Mouse (Mus musculus) right cerebral cortex, postnatal 25 days (tissue): Measurements from ENCODE around the gene Tnfrsf1b.

Experiments
- DNase-seq: peaks from one replicate; pipeline ENCODE4 v3.0.0; 2022

Tnfrsf1b gene

GRCm38 (mm10) chr4:145217837-145218236, 28.8 kb downstream of the Tnfrsf1b start:
- no peak for DNase-seq

GRCm38 (mm10) chr4:145217046-145217445, 29.6 kb downstream of the Tnfrsf1b start:
- DNase-seq = no peak

- DNase-seq = no peak
Measured at GRCm38 (mm10) chr4:145215396-145215795, 31.3 kb downstream of the Tnfrsf1b start.

- no peak for DNase-seq
Measured at GRCm38 (mm10) chr4:145214786-145215174, 31.9 kb downstream of the Tnfrsf1b start.

- DNase-seq = peak; percentile 86
Measured at GRCm38 (mm10) chr4:145213999-145214785, 32.5 kb downstream of the Tnfrsf1b start.

GRCm38 (mm10) chr4:145211076-145211475, 35.6 kb downstream of the Tnfrsf1b start:
- DNase-seq = no peak

- DNase-seq = no peak
Measured at GRCm38 (mm10) chr4:145210564-145210963, 36.1 kb downstream of the Tnfrsf1b start.

- no peak for DNase-seq
Measured at GRCm38 (mm10) chr4:145209690-145210088, 37.0 kb downstream of the Tnfrsf1b start.

- no peak for DNase-seq
Measured at GRCm38 (mm10) chr4:145209076-145209689, 37.5 kb downstream of the Tnfrsf1b start.

GRCm38 (mm10) chr4:145207718-145208371, 38.8 kb downstream of the Tnfrsf1b start:
- no peak for DNase-seq

- no peak for DNase-seq
Measured at GRCm38 (mm10) chr4:145204779-145205178, 41.9 kb downstream of the Tnfrsf1b start.

- no peak for DNase-seq
Measured at GRCm38 (mm10) chr4:145203305-145203704, 43.4 kb downstream of the Tnfrsf1b start.

GRCm38 (mm10) chr4:145201424-145201823, 45.2 kb downstream of the Tnfrsf1b start:
- DNase-seq = no peak

- DNase-seq = no peak
Measured at GRCm38 (mm10) chr4:145199982-145200699, 46.5 kb downstream of the Tnfrsf1b start.

- no peak for DNase-seq
Measured at GRCm38 (mm10) chr4:145196586-145196985, 50.1 kb downstream of the Tnfrsf1b start.

- DNase-seq = no peak
Measured at GRCm38 (mm10) chr4:145195172-145195571, 51.5 kb downstream of the Tnfrsf1b start.

GRCm38 (mm10) chr4:145194559-145195162, 52.0 kb downstream of the Tnfrsf1b start, which contains the start of gene Vps13d:
Gene Vps13d (minus strand): TSS chr4:145195005.
- peak; percentile 83 for DNase-seq

GRCm38 (mm10) chr4:145193991-145194511, 52.6 kb downstream of the Tnfrsf1b start:
- DNase-seq = no peak

- no peak for DNase-seq
Measured at GRCm38 (mm10) chr4:145193406-145193805, 53.3 kb downstream of the Tnfrsf1b start.

GRCm38 (mm10) chr4:145192686-145193085, 54.0 kb downstream of the Tnfrsf1b start:
- DNase-seq = no peak

GRCm38 (mm10) chr4:145188561-145188960, 58.1 kb downstream of the Tnfrsf1b start:
- DNase-seq = no peak

- no peak for DNase-seq
Measured at GRCm38 (mm10) chr4:145187619-145188018, 59.1 kb downstream of the Tnfrsf1b start.
